Mouse (Mus musculus) gastrocnemius, adult 2 months (tissue): ENCODE measurements around the gene Gm9603. TPM values are rescaled to one million over a fixed set of nuclear protein-coding genes. Genes with fewer than 3 reads are reported as not detected.
"Not testable (repeated sequence)": the region's sequence is repeated elsewhere in the genome, so short reads cannot be mapped to it uniquely, and the experiment has no call there.

Experiments
- DNase-seq: peaks from one replicate; pipeline ENCODE4 v3.0.0; 2022
- H3K27ac ChIP-seq: fragments of 200-600 bp; 2 replicates; pipeline ENCODE4 v1.8.1; 2022; ENCODE audit warnings: mild to moderate bottlenecking
- H3K4me3 ChIP-seq: fragments of 200-600 bp; 2 replicates; pipeline ENCODE4 v1.8.1; 2022; ENCODE audit warnings: mild to moderate bottlenecking, moderate library complexity
- intact Hi-C: fragments of 180-260 bp; cut with DNase I; formaldehyde crosslinking; loops from one replicate; pipeline ENCODE4 v1.15.1; 2025
- long read RNA-seq, 2 experiments: library from polyadenylated mRNA; stranded (forward); transcript quantifications; one replicate each; pipeline ENCODE4 v2.0.0; 2021
- total RNA-seq, 2 experiments: library from RNA; stranded (reverse); gene quantifications; 2 replicates each; pipeline ENCODE4 v1.2.3; 2021

The Gm9603 gene
- not detected for total RNA-seq
- long read RNA-seq, experiment 1 = 0 reads
- long read RNA-seq, experiment 2 = 0 reads

GRCm38 (mm10) chr14:5687357-5687756 is at the start of gene Gm9603:
TSS of gene Gm9603 (minus strand) at chr14:5687457.
- H3K27ac ChIP-seq, intact Hi-C loops, DNase-seq, H3K4me3 ChIP-seq: not testable (repeated sequence)

GRCm38 (mm10) chr14:5632928-5633327 is 54.3 kb downstream of the Gm9603 start, which contains the start of gene Gm8265:
TSS of gene Gm8265 (minus strand) at chr14:5633028.
- H3K4me3 ChIP-seq, H3K27ac ChIP-seq, DNase-seq, intact Hi-C loops: not testable (repeated sequence)

Other genes starting within 250 kb of the Gm9603 start
- not detected for gene Gm3194, start 232.0 kb downstream of the Gm9603 start, total RNA-seq
- not detected for gene Gm8246, start 209.6 kb downstream of the Gm9603 start, total RNA-seq
- not detected for gene Gm3187, start 203.2 kb downstream of the Gm9603 start, total RNA-seq
- under 1 TPM; 0.20 to 0.42 TPM for gene Gm3488, start 185.8 kb downstream of the Gm9603 start, total RNA-seq
- not detected for gene Gm3532, start 149.0 kb downstream of the Gm9603 start, total RNA-seq
- not detected for gene Gm8265, start 54.4 kb downstream of the Gm9603 start, total RNA-seq
- gene Gm3373, start 54.1 kb upstream of the Gm9603 start, total RNA-seq = under 1 TPM in 1 of 2 experiments, not detected in 1; 0.47 TPM
- gene Gm3383, start 120.5 kb upstream of the Gm9603 start, total RNA-seq = not detected
- gene Gm3424, start 142.9 kb upstream of the Gm9603 start, total RNA-seq = not detected
- under 1 TPM in 1 of 2 experiments, not detected in 1; 0.31 TPM for gene Gm8237, start 192.9 kb upstream of the Gm9603 start, total RNA-seq